Mouse (Mus musculus): Measurements from ENCODE around the gene Cpeb2.

The Cpeb2 gene

DNA sequence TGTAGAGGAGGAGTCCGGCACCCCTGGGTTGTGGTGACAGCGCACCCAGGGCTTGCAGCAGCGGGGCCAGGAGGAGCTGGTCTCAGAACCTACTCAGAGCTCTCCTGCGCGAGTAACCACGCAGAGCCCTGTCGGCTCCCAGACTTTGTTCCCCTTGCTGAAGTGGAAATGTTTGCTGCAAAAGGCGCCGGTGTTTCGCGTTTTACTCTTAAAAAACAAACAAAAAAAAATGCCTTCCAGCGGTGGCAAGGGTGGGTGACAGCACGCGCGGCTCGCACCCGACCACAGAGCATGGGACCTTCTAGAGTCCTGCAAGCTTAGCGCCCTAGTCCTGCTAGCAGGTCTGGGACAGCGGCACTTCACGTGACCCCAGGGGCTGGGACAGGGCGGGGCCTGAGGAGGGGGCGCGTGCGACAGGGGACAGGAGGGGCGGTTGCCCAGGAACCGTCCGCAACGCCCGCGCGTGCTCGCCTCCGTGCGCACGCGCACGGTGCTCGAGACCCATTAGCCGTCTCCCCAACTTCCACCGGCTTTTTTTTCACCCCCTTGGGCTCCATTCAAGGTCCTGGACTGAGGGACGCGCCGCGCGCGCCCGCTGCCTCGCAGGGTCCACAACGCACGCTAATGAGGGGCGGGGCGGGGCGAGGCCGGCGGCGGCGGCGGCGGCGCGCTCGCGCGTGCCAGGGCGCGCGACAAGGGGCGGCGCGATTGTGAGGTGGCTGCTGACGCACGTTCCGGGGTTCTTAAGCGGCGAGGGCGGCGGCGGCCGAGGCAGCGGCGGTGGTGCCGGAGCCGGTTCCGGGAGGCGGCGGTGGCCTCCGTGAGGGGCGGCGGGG is at the start of gene Cpeb2:
Gene Cpeb2, plus strand, starts transcription at position 691 of the 836 bp plus-strand sequence.
- peak; percentile 70 to 79 for DNase-seq (ENCODE audit: low read depth in 1 of 2, low spot score in 2 of 2)

DNA sequence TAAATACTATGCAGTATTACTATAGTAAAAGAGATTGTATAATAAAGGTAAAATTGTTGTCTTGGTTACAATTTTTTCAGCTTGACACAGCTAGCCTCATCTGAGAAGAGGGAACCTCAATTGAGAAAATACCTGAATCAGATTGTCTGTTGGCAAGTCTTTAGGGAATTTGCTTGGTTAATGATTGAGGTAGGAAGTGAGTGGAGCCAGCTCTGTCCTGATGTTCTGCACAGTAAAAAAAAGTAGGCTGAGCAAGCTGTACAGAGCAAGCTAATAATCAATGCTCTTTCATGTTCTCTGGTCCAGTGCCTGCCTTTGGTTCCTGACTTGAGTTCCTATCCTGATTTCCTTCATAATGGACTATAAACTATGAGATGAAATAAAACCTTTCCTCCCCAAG is 49.4 kb upstream of the Cpeb2 start:
- DNase-seq (ENCODE audit: low read depth in 1 of 2, low spot score in 2 of 2) = no peak

DNA sequence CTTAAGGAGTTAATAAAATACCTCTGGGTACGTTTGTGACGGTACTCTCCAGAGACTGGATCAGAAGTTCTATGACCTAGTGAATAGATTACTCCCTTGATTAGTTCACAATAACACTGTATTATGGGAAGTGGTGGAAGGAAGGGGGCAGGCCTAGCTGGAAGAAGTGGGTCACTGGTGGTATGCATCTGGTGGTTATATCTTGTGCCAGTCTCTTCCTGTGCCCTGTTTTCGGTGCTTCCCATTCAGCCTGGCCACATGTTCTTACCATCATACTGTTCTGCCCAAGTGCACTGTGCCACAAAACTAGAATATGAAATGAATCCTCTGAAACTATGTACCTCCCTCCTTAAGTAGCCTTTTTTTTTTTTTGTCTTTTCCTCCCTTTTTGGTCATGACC is 48.1 kb upstream of the Cpeb2 start:
- DNase-seq (ENCODE audit: low read depth in 1 of 2, low spot score in 2 of 2) = no peak

DNA sequence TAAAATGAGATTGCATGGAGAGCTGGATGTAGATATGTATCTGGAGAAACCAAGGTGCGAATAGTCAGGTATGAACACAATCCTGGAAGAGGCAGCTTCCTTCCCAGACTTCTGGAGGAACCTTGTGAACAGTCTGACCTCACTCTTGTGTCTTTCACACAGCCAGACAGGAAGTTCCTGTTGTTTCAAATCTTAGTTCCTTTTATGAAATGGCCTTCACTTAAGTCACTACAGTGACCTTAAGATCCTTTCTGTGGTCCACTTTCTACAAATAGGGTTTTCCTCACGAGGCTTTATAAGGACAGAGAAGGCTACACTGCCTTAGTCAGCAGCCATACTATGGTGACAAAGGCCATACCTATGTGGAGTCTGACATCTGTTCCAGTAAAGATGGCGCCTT is 47.5 kb upstream of the Cpeb2 start:
- no peak for DNase-seq (ENCODE audit: low read depth in 1 of 2, low spot score in 2 of 2)

DNA sequence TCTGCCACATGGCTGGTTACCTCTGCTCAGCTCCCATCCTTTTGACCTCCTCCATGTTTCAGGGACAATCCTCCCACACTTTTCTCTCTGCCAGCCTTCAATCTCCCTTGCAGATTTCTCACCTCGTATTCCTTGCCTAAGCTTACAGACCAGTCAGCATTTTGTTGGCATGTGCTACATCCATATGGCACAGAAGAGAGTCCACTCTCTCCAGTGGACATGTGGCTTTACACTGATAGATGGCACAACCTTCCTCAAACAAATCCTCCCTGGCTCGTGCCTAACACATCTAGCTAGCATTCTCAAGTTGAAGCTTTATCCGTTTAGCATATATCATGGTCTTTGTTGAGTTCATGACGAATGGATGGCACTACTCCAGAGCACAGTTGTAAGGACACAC is 32.3 kb upstream of the Cpeb2 start:
- no peak for DNase-seq (ENCODE audit: low read depth in 1 of 2, low spot score in 2 of 2)

DNA sequence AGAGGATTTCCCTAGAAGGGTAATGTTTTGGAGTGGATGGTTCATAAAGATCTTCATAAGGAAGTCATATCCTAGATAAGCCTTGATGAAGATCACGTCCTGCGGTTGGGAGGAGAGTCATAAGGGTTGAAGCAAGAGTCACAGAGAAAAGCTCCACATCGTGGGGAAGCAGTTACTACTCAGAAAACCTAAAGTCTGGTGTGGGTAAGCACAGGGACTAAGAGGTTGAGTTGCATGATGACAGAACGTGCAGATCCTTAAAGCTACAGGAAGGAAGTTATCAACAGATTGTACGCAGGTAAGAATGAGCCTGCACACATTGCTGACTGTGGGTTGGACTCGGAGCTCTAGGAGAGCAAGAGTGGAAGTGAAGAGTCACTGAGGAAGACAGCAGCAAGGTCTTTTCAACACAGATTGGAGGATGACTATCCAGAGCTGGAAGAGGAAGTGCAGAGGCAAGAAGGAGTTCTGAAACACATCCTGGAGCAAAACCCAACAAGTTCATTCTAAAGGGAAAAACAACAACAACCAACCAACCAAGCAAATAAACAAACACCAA is 26.4 kb upstream of the Cpeb2 start:
- DNase-seq (ENCODE audit: low read depth in 1 of 2, low spot score in 2 of 2) = no peak

DNA sequence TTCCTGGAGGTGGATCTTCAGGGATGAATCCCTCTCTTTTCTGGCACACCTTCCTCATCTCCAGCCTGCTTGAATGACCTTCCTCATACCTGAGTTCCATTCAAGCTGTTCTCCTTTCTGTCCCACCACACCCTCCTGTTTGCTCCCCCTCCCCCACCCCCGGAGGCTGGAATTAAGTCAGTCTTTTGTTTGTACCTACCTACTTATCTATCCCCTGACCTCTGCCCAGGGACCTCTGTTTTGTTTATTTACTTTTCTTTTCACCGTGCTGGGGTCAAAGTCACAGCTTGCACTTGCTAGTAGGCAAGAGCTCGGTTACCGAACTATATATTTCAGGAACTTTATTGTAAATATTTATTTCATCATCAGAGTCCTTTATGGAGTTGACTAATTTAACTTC is 15.5 kb upstream of the Cpeb2 start:
- no peak for DNase-seq (ENCODE audit: low read depth in 1 of 2, low spot score in 2 of 2)

DNA sequence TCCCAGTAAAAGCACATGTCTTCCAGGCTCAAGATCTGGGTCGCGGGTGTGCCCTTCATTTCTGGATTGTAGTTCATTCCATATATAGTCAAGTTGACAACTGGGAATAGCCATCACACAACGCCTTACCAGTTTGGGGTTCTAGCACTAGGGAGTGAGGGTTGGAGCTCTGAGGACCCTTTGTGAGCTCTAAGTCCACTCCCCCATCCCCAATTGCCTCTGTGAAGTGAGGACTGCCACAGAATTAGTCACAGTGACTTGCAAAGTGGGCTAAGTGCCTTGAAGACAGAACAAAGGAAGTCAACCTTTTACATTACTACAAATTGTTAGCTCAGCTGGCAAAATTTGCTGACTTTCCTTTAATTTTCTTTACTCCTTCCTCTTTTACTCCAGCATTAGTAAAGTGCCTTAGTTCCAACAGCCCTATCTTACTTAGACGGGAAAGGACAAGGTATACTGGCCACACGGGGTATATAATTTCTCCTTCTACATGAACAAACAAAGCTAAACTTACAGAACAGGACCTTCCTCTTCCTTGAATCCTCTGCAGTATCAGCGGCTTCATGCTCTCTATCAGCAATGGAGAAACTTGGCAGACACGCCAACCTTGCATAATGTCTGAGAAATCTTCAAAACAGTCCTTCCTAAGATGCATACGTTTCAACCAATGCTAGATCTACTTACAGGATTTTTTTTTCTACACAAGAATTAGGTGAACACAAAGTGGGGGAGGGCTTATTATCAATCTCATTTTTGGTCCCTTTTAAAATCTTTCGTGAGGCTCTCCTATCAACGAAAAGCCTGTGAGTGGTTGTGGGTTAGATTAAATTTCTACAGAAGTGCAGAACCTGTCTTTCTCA is 14.8 kb upstream of the Cpeb2 start:
- DNase-seq (ENCODE audit: low read depth in 1 of 2, low spot score in 2 of 2) = no peak

DNA sequence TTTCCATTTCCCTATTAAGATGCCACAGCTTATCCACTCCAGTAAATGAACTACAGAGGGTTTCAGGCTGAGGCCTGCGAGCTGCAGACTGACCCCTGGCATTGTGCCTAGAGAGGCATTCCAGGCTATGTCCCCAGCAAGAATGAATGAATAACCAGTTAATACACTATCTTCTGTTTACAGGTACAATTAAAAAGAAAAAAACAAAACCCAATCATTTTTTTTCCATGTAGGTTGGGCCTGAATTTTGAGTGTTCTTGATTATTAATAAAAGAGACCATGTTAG is 14.2 kb upstream of the Cpeb2 start:
- no peak for DNase-seq (ENCODE audit: low read depth in 1 of 2, low spot score in 2 of 2)

DNA sequence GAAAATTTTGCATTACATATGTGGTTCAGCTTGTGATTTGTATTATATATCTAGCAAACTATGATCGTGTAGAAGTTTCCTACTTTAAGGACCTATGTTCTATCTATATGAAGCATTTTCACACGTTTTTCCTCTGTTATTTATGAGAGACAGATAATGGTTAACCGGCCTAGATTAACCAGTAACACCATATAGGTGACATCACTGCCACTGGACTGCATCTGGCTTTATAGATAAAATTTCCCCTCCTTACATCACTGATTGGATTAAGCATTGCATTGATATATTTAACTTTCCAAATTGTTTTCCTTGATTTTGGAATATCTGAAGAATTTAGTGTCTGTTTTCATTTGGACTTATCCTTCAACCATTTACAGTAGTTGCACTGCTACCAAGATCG is 9.6 kb upstream of the Cpeb2 start:
- no peak for DNase-seq (ENCODE audit: low read depth in 1 of 2, low spot score in 2 of 2)

DNA sequence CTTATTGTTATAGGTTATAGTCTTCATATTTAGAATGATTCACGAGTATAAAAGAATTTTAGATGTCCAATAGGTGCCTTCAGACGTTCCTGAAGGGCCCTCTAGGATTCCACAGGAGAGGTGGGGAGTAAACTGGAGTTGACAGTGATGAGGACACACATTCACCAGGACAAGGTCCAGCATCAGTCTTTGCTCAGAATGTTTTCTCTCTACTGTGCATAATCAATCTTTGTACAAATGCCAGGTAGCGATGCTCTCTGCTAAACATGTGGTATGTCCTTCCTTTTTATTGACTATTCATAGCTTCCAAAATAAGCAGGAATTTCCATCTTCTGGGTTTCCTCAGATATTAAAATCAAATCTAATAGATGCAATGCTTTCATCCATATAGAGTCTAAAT is 8.7 kb upstream of the Cpeb2 start:
- no peak for DNase-seq (ENCODE audit: low read depth in 1 of 2, low spot score in 2 of 2)

DNA sequence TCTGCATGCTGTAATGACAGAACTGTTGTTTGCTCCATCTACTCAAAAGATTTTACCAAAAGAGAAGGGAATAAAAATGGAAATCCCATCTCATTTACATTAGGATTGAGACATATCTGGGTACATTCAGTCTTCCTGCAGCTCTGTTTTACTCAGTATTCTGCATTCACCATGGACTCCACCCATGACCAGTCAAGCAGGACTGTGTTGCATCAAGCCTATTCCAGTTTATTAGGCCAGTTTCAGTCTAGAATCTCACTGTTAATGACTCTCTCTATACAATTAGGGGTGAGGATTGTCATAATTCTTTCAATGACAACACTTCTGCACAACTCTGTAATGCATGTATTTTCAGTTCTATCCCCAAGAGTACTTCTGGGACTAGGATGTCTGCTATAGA is 6.8 kb upstream of the Cpeb2 start:
- no peak for DNase-seq (ENCODE audit: low read depth in 1 of 2, low spot score in 2 of 2)

DNA sequence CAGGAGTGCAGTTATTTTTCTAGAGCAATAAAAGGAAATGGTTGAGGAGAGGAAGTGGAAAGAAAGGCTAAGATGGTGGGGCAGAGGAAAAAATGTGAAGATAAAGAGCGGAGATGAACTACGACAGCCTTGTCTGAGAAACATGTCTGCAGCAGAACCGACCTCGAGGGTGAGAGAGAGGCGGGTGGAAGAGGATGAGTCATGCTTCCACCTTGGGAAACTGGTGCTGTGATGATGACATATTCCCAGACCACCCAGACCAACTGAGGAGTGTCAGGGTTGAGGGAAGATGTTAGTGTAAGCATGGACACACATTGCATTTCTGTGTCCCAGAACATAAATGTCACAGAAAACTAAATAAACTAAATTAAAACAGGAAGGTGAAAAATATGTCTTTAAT is 5.4 kb upstream of the Cpeb2 start:
- no peak for DNase-seq (ENCODE audit: low read depth in 1 of 2, low spot score in 2 of 2)

DNA sequence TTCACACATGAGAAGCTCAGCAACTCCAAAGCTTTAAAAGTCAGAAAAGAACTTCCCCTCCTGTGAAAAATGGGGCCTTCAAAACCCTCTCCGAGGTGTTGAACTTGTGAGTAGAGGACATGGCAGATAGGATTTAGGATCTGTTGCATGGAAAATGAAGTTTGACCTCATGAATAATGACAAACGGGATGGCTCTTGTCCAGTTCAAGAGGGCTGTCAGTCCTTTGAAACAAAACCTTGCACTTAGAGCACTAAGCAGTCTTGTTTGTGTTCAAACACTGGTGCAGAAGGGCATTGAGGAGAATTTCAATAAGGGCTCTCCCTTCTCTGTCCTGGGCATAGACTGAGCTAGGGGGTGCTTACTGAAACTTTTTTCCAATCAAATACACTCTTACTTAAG is 1.9 kb upstream of the Cpeb2 start:
- no peak for DNase-seq (ENCODE audit: low read depth in 1 of 2, low spot score in 2 of 2)

DNA sequence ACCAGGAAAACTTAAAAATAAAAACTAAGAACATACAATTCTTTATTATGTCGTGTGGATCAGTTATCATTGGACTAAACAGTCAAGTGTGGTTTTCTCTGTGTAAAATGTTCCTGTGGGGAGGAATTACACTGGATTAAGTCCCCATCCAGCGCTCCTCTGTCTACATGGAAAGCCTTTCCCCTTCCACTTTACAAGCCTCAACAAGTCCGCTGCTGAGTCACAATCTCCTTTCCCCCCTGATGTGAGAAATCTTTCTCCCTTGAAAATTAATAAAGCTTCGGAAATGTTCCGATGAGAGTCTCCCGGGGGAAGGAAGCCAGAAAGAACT is 856 bp upstream of the Cpeb2 start:
- DNase-seq (ENCODE audit: low read depth in 1 of 2, low spot score in 2 of 2) = no peak

DNA sequence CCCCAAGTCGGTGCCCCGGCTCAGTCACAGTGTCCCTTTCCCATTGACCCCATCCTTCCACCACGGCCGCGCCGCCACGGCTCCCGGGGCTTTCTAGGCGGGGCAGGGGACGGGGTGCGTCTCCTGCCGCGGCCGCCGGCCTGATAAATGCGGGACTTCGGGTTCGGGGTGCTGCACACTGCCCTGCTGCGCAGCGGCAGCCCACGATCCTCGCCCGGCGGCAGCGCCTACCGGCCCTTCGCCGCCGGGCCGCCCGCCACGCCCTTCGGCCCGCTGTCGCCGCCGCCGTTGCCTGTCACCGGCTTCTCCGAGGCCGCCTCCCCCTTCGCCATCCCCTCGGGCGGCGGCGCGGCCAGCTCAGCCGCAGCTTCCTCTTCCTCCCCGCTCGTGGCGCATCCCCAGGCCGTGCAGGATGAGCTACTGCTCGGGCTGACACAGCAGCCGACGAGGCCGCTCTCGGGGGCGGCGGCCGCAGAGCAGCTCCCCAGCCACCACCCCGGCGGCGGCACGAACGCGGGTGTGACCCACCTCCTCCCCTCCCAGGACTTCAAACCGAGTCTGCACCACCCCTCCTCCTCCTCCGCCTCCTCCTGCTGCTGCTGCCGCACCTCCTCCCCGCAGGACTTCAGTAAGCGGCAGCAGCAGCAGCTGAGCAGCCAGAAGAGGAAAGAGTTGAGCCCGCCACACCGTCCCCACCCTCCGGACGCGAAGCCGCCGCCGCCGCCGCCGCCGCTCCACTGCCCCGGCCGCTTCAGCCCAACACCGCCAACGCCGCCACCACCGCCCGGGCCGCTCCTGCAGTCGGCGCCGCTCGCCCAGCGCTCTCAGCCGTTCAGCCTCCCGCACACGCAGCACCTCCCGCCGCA is 579 bp downstream of the Cpeb2 start:
- peak; percentile 75 to 88 for DNase-seq (ENCODE audit: low read depth in 1 of 2, low spot score in 2 of 2)

DNA sequence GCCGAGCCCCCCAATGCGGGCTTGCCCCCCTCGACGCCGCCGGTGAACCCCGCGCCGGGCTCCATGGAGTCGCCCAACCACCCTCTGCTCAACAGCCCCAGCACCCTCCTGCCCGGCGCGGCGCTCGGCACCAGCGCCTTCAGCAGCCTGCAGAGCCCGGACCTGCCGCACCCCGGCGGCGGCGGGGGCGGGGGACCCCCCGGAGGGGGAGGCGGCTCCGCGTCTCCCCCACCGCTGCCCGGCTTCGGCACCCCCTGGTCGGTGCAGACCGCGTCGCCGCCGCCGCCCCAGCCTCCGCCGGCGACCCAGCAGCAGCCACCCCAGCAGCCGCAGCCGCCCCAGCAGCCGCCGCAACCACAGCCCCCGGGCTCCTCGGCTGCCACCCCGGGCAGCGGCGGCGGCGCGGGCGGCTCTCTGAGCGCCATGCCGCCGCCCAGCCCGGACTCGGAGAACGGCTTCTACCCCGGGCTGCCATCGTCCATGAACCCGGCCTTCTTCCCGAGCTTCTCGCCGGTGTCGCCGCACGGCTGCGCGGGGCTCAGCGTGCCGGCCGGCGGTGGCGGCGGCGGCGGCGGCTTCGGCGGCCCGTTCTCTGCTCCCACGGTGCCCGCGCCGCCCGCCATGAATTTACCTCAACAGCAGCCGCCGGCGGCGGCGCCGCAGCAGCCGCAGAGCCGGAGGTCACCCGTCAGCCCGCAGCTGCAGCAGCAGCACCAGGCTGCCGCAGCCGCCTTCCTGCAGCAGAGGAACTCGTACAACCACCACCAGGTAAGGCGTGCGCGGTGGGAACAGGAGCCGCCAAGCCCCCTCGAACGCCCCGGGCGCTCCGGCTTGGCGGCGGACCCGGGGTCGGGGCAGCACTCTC is 1.6 kb downstream of the Cpeb2 start:
- peak in 1 of 2 experiments; percentile 8 for DNase-seq (ENCODE audit: low read depth in 1 of 2, low spot score in 2 of 2)

DNA sequence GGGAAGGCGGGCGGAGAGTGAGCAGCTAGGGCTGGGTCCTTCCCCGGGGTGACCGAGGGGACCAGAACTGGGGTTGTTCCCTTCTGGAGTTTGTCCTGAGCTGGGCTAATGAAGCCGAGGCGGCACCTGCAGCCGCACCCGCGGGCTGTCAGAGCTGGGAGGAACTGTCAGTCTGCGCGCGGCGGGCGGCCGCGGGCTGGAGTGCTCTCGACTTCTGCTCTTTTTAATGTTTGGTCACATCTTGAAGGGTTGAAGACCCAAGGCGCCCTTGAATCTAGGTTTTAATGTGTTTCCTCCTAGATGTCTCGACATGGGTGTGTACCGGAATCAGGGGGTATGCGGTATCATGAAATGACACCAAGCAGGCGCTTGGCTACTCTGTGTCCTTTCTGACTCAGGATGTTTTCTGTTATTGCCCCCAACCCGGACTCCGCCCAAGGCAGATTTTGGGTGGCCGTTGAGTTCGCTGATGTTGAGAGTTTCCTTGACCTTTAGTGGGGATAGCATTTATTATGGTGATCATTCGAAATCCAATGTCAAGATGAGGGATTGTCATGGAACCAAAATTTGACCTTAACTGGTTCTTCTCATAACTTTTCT is 2.3 kb downstream of the Cpeb2 start:
- DNase-seq (ENCODE audit: low read depth in 1 of 2, low spot score in 2 of 2) = peak; percentile 10 to 16

DNA sequence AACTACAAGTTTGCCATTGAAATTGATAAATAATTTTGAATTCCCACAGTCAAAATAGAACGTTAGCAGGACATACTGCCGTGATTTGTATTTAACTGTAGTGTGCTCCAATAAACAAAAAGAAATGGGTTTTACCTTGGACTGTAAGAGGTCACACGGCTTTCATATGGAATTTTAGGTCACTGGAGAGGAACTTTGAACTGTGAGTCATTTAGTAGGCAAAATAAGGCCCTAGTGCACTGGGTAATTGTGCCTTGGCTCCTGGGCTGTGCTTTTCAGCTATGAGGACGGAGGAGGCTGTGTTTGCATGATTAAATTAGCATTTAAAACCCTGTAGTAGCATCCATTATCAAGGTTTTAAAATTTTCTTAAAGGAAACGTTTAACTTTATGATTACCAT is 3.0 kb downstream of the Cpeb2 start:
- no peak for DNase-seq (ENCODE audit: low read depth in 1 of 2, low spot score in 2 of 2)

DNA sequence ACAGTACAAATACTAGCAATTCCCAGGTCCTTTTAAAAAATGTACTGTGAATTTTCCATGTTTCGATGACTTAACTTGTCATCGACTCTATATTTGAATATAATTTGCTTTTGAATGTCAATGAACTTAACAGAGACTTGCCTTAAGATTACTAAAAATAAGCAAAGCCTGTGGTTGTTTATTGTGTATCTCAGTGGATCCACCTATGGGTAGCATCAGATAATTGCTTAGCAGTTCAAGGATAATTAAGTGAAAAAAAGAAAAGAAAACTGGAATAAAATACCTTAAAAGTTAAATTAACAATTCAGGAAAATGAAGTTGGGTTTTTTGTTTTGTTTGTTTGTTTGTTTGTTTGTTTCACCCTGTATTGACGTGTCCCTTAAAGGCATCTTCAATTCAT is 3.5 kb downstream of the Cpeb2 start:
- DNase-seq (ENCODE audit: low read depth in 1 of 2, low spot score in 2 of 2) = no peak
